Mouse (Mus musculus): ENCODE measurements around the gene Rab3a.

The Rab3a gene

DNA sequence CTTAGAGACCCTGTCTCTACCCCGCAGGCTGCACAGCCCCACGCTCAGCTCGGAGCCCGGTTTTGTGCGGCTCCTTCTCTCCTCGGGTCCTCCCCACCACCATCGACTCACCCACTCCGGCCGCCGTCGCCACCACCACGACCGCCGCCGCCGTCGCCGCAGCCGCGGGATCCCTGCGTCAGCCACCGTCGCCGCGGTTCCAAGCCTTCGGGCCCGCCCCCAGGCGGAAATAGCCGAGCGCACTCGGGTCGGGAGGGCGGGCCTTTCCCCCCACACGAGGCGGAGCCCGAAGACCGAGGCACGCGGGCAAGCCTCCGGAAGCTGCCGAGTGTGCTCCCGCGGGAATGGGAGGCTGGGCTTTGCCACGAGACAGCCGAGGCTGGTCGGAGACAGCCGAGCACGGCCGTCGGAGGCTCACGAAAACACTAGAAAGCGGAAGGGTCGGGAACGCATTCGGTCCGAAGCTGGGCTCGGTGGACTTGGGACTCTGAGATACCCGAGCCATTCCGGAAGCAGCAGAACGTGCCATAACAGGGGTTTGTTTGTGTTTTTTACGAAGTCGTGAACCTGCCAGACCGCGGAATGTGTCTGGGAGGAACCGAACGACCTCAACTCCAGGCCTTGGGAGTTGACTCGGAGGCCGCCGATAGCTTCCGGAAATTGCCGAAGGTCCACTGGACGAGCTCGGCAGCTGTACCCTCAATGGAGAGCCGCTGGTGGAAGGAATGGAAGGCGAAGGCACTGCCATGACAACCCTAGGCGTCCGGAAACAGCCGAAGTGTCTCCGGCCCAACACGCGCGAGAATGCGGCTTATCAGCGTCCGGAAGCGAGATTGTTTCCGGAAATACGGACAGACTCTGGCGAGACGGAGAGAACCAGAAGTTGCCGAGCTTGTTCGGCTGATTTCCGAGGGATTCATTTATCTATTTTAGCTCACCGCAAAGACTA, 22.3 kb downstream of the Rab3a start, which contains the start of gene Pik3r2:
Gene Pik3r2 (minus strand): TSS at position 218 of the 949 bp plus-strand sequence.
- DNase-seq: peak; percentile 98

- no peak for DNase-seq
These were observed 25.6 kb downstream of the Rab3a start for GRCm38 (mm10) chr8:70780093-70780492.

GRCm38 (mm10) chr8:70786291-70787050, 32.0 kb downstream of the Rab3a start:
- no peak for DNase-seq

GRCm38 (mm10) chr8:70787051-70787445, 32.6 kb downstream of the Rab3a start:
- no peak for DNase-seq

GRCm38 (mm10) chr8:70787941-70788667, 33.6 kb downstream of the Rab3a start:
- peak; percentile 52 for DNase-seq

DNA sequence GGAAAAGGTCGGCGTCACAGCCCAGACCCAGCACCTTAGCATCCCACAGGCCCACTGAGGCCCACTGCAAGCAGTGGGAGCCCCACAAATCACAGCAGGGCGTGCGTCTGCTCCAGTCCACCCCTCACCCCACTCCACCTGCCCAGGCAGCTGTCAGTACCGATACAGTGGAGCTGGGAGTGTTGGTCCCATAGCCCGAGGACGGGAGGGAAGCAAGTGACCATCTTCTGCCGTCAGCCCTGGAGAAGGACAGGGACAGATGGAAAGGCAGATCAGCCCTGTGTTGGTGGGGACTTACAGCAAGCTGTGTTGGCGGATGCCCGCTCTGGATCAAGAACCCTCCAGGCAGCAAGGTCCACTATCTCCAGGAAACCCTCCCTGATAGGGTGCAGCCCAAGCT, 34.6 kb downstream of the Rab3a start:
- no peak for DNase-seq

- DNase-seq: no peak
These were observed 36.4 kb downstream of the Rab3a start for GRCm38 (mm10) chr8:70790846-70791245.

DNA sequence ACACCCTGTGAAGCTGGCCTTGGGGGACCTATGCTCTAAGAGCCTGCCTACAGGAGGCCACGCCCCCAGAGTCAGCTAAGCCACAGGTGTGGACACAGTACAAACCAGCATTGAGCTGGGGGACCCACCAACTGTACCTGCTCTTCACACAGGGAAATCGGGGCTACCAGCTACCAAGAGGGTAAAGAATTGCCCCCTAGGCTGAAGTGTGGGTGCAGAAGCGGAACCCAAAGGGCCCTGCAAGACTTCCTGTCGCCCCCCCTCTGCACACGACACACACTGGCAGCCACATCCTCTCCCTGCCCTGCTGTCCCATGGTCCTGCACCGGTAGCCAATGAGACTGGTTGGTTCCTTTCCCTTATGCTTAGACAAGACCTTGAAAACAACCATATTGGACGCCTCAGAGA, 36.8 kb downstream of the Rab3a start:
- DNase-seq: no peak

DNA sequence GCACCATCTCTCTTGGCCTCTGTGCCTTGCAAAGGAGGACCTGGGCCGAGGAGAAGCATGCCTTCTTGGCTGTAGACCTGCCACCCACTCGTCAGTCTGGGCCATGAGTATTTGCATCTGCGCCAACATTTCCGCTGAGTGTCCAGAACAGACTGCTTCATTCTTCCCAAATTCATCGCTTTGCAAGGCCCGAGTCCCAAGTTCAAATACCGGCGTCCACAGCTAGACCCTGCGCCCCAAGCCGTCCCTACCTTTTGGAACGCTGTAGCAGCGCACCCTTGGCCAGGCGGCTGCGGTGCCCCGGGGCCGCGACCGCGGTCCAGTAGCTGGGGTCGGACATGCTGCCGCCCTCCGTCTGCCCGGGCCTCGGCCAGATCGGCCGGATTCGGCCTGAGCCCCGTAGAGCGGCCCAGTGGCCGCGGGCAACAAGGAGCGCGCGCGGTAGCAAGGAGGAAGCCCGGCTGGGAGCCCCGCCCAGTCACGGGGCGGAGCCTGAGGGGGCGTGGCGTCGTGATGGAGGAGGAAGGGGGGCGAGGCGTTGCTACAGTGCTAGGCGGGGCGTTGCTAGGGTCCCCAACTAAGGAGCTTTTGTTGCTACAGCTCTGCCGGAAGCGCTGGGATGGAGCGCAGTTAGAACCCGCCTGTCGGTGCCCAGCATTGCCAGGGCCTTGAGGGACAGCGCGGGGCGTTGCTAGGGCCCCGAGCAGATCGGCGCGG, 37.7 kb downstream of the Rab3a start:
- DNase-seq: peak; percentile 99

DNA sequence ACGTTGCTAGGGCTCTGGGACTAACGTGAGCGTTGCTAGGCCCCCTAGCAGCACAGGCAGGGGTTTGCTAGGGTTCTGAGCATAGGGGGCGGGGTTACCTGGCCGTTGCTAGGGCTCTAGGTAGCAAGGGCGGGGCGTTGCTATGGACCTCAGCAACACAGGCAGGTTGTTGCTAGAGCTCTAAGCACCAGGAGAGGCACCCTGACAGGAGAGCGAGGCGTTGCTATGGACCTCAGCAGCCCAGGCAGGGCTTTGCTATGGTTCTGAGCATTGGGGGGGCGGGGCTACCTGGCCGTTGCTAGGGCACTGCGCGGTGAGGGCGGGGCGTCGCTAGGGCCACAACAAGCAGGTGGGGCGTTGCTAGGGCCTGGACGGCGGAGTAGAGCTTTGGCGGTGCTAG, 38.2 kb downstream of the Rab3a start:
- DNase-seq: peak; percentile 78

DNA sequence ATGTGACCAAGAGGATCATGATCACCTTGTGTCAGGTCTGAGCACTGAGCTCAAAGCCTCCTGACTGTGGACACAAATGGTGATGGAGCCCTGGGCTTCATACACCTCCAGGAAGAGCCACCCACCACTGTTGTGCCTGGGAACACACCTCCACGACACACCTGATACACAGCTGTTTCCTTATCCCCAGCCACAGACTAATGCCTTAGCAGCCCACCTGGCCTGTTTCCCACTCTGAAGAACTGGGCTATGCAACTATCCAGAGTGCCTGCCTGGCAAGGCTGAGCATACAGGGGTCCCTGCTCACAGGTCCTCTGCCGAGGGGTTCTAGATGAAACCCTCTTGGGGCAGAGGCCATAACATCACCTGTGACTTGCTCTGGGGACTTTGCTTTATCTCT, 39.7 kb downstream of the Rab3a start:
- DNase-seq: no peak

DNA sequence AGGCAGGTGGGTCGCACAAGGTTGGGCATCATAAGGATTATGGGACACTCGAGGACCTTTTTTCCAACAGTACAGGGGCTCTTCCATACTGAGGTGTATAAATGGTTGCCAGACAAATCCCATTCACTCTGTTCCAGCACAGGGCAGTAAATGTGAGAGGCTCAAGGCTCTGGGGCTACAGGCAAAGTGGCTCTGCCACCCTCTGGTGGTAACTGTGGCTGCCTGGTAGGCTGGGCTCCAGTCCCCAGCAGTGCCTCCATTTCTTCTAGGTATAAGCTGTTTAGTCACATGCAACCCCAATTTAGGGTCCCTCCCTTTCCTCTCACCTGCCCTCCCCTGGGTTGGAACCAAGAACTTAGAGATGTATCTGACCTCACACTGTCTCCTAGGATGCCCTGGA, 40.9 kb downstream of the Rab3a start:
- DNase-seq: no peak

DNA sequence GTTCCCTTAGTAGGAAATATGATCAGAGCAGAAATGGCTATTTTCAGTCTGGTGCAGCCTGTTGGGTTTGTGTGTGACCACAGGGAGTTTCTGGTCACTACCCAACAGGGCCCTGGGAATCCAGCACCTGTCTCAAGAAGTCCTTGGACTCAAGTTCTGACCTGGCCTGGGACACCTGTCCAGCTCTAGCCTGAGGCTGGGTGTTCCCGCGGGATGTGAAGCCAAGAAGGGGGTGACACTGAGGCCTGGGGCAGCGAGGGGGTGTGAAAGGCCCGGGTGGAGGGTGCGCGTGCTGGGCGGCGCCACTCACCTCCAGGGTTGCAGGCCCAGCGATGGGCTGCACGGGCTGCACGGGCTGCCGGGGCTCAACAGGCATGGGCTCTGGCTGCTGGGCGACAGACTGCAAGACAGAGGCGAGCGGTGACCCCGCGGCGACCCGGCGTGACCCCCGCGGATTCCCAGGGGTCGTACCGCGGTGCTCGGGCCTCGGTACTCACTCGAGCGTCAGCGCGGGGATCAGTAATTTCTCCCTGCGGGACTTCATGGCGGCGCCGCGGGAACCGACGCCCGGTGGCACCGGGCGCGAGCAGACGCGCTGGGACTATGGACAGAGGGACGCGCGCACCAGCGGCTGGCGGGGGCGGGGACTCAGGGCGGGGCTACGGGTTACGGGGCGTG, 42.1 kb downstream of the Rab3a start:
- no peak for DNase-seq

GRCm38 (mm10) chr8:70797081-70798070, 42.9 kb downstream of the Rab3a start:
- peak; percentile 87 for DNase-seq

GRCm38 (mm10) chr8:70798281-70798680, 43.8 kb downstream of the Rab3a start:
- peak; percentile 61 for DNase-seq

DNA sequence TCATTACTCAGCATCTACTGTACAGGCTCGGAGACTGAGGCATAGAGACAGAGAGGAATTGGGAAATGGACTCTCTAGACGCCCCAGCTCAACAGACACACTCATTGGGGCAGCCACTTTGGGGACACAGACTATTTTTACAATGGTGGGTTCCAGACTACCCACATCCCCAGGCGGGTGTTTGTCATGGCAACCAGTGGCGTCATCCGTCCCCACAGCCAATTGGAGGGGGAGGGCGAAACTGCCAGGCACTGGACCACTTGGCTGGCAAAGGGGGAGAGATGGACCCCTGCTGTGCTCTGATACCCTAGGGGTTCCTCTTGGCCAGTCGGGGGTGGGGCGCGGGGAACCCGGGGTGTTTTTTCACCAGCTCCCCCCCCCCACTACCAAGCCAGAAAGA, 46.2 kb downstream of the Rab3a start:
- DNase-seq: no peak

DNA sequence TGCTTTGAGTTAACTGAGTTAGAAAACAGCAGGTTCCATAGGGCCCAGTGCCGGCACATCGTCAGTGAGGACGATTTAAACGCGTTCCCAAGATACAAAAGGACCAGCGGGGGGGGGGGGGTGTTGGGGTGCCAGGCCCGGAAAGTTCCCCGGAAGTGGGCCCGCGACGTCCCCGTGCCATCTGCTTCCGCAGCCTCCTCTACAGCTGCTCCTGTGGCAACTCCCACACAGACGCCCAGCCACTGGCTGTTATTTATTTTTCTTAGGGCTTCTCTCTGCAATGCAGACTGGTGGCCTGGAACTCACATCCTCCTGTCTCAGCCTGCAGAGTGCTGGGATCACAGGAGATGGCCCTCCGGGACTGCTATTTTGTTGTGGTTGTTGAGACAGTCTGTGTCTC, 46.7 kb downstream of the Rab3a start:
- no peak for DNase-seq

DNA sequence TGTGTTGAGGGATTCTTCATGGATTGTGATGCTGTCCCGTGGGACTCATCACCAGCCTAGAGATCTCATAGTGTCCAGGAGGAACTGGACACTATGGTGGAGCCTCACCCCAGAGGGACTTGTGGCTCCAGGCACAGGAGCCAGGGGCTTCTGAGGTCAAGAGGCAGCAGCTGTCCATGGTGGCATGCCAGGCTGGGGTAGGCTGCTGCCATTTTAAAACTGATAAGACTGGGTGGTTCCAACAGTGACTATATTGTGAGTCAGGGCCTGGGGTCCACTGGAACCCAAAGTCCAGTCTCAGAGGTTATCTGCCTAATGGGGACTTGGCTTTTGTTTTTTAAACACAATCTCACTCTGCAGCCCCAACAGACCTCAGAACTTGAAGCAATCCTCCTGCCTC, 47.4 kb downstream of the Rab3a start:
- DNase-seq: no peak

DNA sequence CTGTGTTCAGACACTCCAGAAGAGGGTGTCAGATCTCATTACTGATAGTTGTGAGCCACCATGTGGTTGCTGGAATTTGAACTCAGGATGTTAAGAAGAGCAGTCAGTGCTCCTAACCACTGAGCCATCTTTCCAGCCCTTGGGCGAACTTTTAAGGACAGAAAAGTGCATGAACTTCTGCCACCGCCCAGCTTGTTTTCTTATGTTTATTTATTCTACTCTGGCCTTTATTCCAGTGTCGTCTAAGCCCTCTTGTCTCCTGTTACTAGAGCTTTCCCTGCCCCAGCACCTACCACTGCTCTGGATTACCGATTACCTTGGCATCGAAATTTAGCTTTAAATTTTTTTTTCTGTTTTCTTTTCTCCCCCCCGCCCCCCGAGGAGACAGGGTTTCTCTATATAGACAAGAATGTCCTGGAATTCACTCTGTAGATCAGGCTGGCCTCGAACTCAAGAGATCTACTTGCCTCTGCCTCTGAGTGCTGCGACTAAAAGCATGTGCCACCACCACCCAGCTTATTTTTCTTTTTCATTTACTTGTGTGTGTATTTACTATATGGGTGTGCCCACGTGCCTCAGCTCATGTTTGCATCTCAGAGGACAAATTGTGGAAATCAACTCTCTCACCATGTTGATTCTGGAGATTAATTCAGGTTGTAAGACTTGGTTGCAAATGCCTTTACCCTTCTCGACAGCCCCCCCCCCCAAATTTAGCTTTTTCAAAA, 48.5 kb downstream of the Rab3a start:
- no peak for DNase-seq

Measured in lung, postnatal 14 days (tissue).